Mouse (Mus musculus) c-Kit-positive CD71-positive TER-119-positive erythroid progenitor cells, embryonic 14.5 days (primary cell): Measurements from ENCODE around the gene Kmt2d.

Experiments used
- DNase-seq: peaks from one replicate; pipeline ENCODE4 v3.0.0-alpha.2; 2013; ENCODE audit warnings: low spot score

Kmt2d gene

GRCm38 (mm10) chr15:98797835-98798492, 73.0 kb downstream of the Kmt2d start:
- no peak for DNase-seq

- no peak for DNase-seq
Observed at GRCm38 (mm10) chr15:98796803-98797595, 74.0 kb downstream of the Kmt2d start.

- DNase-seq: no peak
Observed at GRCm38 (mm10) chr15:98793141-98793698, 77.8 kb downstream of the Kmt2d start.

- DNase-seq: no peak
Observed at GRCm38 (mm10) chr15:98792233-98793020, 78.6 kb downstream of the Kmt2d start.

- DNase-seq: no peak
Observed at GRCm38 (mm10) chr15:98791771-98792170, 79.2 kb downstream of the Kmt2d start.

- no peak for DNase-seq
Observed at GRCm38 (mm10) chr15:98791221-98791620, 79.8 kb downstream of the Kmt2d start.

GRCm38 (mm10) chr15:98790761-98791160, 80.2 kb downstream of the Kmt2d start:
- DNase-seq: no peak

- DNase-seq: no peak
Observed at GRCm38 (mm10) chr15:98789661-98790535, 81.1 kb downstream of the Kmt2d start, which contains the start of gene Wnt1. Gene Wnt1, plus strand, starts transcription at chr15:98789857.

- DNase-seq: no peak
Observed at GRCm38 (mm10) chr15:98788972-98789660, 81.9 kb downstream of the Kmt2d start.

- DNase-seq: no peak
Observed at GRCm38 (mm10) chr15:98787930-98788329, 83.1 kb downstream of the Kmt2d start.

- no peak for DNase-seq
Observed at GRCm38 (mm10) chr15:98785744-98786143, 85.3 kb downstream of the Kmt2d start.
